Mouse (Mus musculus) limb, embryonic 11.5 days (tissue): Measurements from ENCODE around the gene Dusp7. TPM values are rescaled to one million over a fixed set of nuclear protein-coding genes. Genes with fewer than 3 reads are reported as not detected.

Experiments
- ATAC-seq: fragments of 200-750 bp; cut with Nextera tagmentation; 2 replicates; pipeline ENCODE4 v1.8.0; 2017; ENCODE audit warnings: low read depth; ENCODE audit not compliant: insufficient number of reproducible peaks, low FRiP score, low TSS enrichment
- DNase-seq: peaks from one replicate; pipeline ENCODE4 v3.0.0-alpha.2; 2015; ENCODE audit warnings: low spot score
- H3K27ac ChIP-seq: fragments of 300-500 bp; sonication (generic); replicated peaks from 2 replicates; pipeline ENCODE4 v1.5.1; 2014; ENCODE audit warnings: low read depth, mild to moderate bottlenecking, low read length
- H3K27me3 ChIP-seq: fragments of 300-500 bp; sonication (generic); 2 replicates; pipeline ENCODE4 v1.6.1; 2014; ENCODE audit warnings: mild to moderate bottlenecking, low read length, mixed read lengths; ENCODE audit not compliant: control insufficient read depth, insufficient read depth
- H3K36me3 ChIP-seq: fragments of 300-500 bp; sonication (generic); 2 replicates; pipeline ENCODE4 v1.6.1; 2014; ENCODE audit warnings: mild to moderate bottlenecking, low read length, moderate library complexity, mixed read lengths; ENCODE audit not compliant: control insufficient read depth, insufficient read depth
- H3K4me1 ChIP-seq: fragments of 300-500 bp; sonication (generic); 2 replicates; pipeline ENCODE4 v1.6.1; 2014; ENCODE audit warnings: low read length, mixed read lengths; ENCODE audit not compliant: control insufficient read depth, insufficient read depth
- H3K4me2 ChIP-seq: fragments of 300-500 bp; sonication (generic); 2 replicates; pipeline ENCODE4 v1.6.1; 2014; ENCODE audit warnings: low read depth, mild to moderate bottlenecking, moderate library complexity; ENCODE audit not compliant: severe bottlenecking
- H3K4me3 ChIP-seq: fragments of 300-500 bp; sonication (generic); 2 replicates; pipeline ENCODE4 v1.5.1; 2014; ENCODE audit warnings: low read depth, low read length
- H3K9ac ChIP-seq: fragments of 300-500 bp; sonication (generic); 2 replicates; pipeline ENCODE4 v1.6.1; 2014; ENCODE audit warnings: mild to moderate bottlenecking, low read length
- H3K9me3 ChIP-seq: fragments of 300-500 bp; sonication (generic); 2 replicates; pipeline ENCODE4 v1.6.1; 2016; ENCODE audit warnings: low read length; ENCODE audit not compliant: control insufficient read depth
- WGBS: fragments of 180-500 bp; shearing (Covaris S2); extraction: QIAGEN DNeasy Blood & Tissue Kit; methylation state at CpG from one replicate; pipeline ENCODE4 v1.1.7; 2014; 5-methylcytosine and 5-hydroxymethylcytosine counted together
- polyA plus RNA-seq: library from polyadenylated mRNA; unstranded; fragments of >200 nt; fragmentation: Nextera tagmentation; extraction: Ambion mirVana; gene quantifications from 2 replicates; pipeline ENCODE4 v1.2.1, GENCODE M21; 2014

Gene Dusp7
- 63.4 and 67.4 TPM in 2 replicates for polyA plus RNA-seq

- Histone ChIP-seq H3K9me3 (no peaks in the 10 kb centered on the region), H3K36me3 (peaks cover 17% of the 10 kb centered on the region), H3K27ac (peak within 1 kb of the TSS; percentile 98), H3K27me3 (no peaks in the 10 kb centered on the region), H3K4me3 (peak within 1 kb of the TSS; percentile 81), H3K9ac (peak within 1 kb of the TSS; percentile 97), H3K4me1 (peaks cover 48% of the 10 kb centered on the region), H3K4me2 (peak within 1 kb of the TSS; percentile 87)
- ATAC-seq (peak; percentile 61), DNase-seq (peak; percentile 84)
- 0% methylated on average over 35 of the region's 57 CpGs for WGBS
Observed at GRCm38 (mm10) chr9:106368112-106368717, at the start of gene Dusp7. TSS of gene Dusp7 (plus strand) at chr9:106368632.

GRCm38 (mm10) chr9:106319095-106319494 is 49.3 kb upstream of the Dusp7 start:
- Histone ChIP-seq H3K27ac (no peak overlapping the region), H3K9me3 (no peaks in the 10 kb centered on the region), H3K36me3 (no peaks in the 10 kb centered on the region), H3K4me1 (peaks cover 8% of the 10 kb centered on the region; the same call in 1 of the 2 replicates), H3K4me2 (no peak overlapping the region), H3K9ac (no peak overlapping the region), H3K4me3 (no peak overlapping the region), H3K27me3 (no peaks in the 10 kb centered on the region)
- 62% methylated on average over 2 of the region's 2 CpGs for WGBS
- ATAC-seq = no peak
- DNase-seq = no peak

DNA sequence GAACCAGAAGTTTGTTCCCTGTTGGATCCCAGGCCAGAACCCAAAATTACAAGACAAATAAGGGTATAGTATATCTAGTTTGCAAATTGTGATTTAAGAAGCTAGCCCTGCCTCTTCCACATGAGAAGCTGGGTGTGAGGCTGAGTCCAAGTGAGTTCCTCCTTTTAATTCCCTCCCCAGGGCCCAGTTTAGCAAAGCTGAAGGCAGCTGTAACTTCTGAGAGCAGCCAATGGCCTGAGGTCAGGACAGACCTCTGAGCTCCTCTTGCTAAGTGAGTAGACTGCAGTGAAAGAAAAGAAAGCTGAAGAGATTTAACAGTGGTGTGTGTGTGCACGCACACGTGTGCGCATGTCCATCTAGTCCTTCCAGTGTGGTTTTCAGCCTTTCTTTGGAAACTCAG is 45.9 kb upstream of the Dusp7 start:
- WGBS = 87% methylated on average over 3 of the region's 3 CpGs
- ATAC-seq (no peak), DNase-seq (no peak)

DNA sequence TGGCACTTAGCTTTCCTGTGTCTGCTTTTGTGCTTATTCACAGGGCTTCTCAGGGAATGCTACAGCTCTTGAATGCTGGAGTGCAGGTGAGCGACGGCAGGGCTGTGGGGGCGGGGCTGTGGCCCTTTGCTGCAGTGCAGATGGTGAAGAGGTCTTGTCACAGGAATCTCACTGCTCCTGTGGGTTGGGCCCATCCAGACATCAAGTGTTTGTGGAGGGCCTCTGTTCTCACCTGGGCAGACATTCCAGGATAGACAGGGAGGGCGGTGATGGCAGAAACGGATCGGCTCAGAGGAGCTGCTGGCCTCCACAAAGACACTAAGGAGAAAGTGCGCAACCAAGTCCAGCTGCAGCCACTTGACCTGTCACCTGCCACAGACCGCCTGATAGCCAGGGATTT is 42.2 kb upstream of the Dusp7 start:
- ATAC-seq (no peak), DNase-seq (no peak)
- 64% methylated on average over 8 of the region's 8 CpGs for WGBS
- peaks cover 24% of the 10 kb centered on the region for H3K4me1 ChIP-seq
- H3K27me3 ChIP-seq = no peaks in the 10 kb centered on the region
- no peak overlapping the region for H3K4me3 ChIP-seq
- H3K9me3 ChIP-seq = no peaks in the 10 kb centered on the region
- H3K9ac ChIP-seq = no peak overlapping the region
- no peaks in the 10 kb centered on the region; the same call in 1 of the 2 replicates for H3K36me3 ChIP-seq
- H3K27ac ChIP-seq = no peak overlapping the region
- no peak overlapping the region for H3K4me2 ChIP-seq

More for the DNA sequence above, 45.9 kb upstream of the Dusp7 start:
- H3K4me2 ChIP-seq = no peak overlapping the region
- peaks cover 14% of the 10 kb centered on the region for H3K4me1 ChIP-seq
- no peak overlapping the region for H3K27ac ChIP-seq
- 0 out of 2 replicates have a peak overlapping the region, but pooled peaks have one; percentile 27 for H3K9ac ChIP-seq
- no peak overlapping the region for H3K4me3 ChIP-seq
- no peaks in the 10 kb centered on the region for H3K9me3 ChIP-seq
- no peaks in the 10 kb centered on the region for H3K36me3 ChIP-seq
- H3K27me3 ChIP-seq = no peaks in the 10 kb centered on the region

DNA sequence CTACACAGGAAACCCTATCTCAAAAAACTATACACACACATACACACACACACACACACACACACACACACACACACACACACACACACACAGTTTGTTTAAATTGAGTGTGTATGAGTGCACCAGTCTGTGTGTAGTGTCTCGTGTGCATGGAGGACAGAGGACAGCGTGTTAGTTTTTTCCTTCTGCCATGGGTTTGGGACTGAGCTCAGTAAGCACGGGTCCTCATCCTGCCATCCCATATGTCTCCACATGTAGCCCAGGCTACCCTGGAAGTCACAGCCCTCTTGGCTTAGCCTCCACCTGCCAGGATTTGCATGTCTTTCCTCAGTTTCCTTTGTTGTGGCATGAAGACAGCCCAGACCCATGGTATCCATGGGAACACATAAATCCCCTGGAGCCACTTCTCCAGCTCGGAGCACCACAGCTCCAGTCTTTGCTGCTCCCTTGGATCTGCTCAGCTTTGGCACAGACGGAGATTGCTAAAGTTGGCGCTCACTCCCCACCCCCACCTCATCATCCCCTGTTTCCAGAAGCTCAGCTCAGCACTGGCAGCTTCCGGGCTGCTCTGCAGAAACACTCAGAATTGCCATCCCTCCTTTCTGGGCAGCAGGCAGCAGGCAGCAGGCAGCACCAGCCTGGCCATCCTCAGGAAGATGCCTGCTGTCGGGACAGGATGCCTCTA is 41.2 kb upstream of the Dusp7 start:
- DNase-seq (no peak), ATAC-seq (no peak)
- Histone ChIP-seq H3K4me1 (peaks cover 32% of the 10 kb centered on the region), H3K4me3 (no peak overlapping the region), H3K9me3 (no peaks in the 10 kb centered on the region), H3K27me3 (no peaks in the 10 kb centered on the region), H3K36me3 (no peaks in the 10 kb centered on the region; the same call in 1 of the 2 replicates), H3K4me2 (no peak overlapping the region), H3K27ac (no peak overlapping the region), H3K9ac (no peak overlapping the region)
- WGBS = 90% methylated on average over 8 of the region's 8 CpGs

GRCm38 (mm10) chr9:106328068-106328610 is 40.3 kb upstream of the Dusp7 start:
- no peak overlapping the region; the same call in 1 of the 2 replicates for H3K9ac ChIP-seq
- DNase-seq (no peak), ATAC-seq (no peak)
- H3K36me3 ChIP-seq = no peaks in the 10 kb centered on the region; the same call in 1 of the 2 replicates
- no peaks in the 10 kb centered on the region for H3K9me3 ChIP-seq
- no peak overlapping the region for H3K4me3 ChIP-seq
- no peak overlapping the region for H3K4me2 ChIP-seq
- 0 out of 2 replicates have a peak overlapping the region, but pooled peaks have one; percentile 64 for H3K27ac ChIP-seq
- no peaks in the 10 kb centered on the region for H3K27me3 ChIP-seq
- peaks cover 28% of the 10 kb centered on the region for H3K4me1 ChIP-seq
- 78% methylated on average over 7 of the region's 7 CpGs for WGBS

GRCm38 (mm10) chr9:106328772-106329511 is 39.5 kb upstream of the Dusp7 start:
- Histone ChIP-seq H3K27ac (peak overlapping the region; percentile 64; the same call in 1 of the 2 replicates), H3K36me3 (no peaks in the 10 kb centered on the region; the same call in 1 of the 2 replicates), H3K4me3 (no peak overlapping the region), H3K4me1 (peaks cover 28% of the 10 kb centered on the region), H3K9me3 (no peaks in the 10 kb centered on the region), H3K9ac (no peak overlapping the region), H3K4me2 (no peak overlapping the region), H3K27me3 (no peaks in the 10 kb centered on the region)
- DNase-seq = no peak
- 64% methylated on average over 5 of the region's 5 CpGs for WGBS
- ATAC-seq = 0 out of 2 replicates have a peak, but pooled peaks have one; percentile 24

- Histone ChIP-seq H3K4me1 (peaks cover 34% of the 10 kb centered on the region), H3K4me2 (no peak overlapping the region), H3K9ac (no peak overlapping the region), H3K4me3 (no peak overlapping the region), H3K27ac (no peak overlapping the region), H3K27me3 (no peaks in the 10 kb centered on the region), H3K36me3 (no peaks in the 10 kb centered on the region; the same call in 1 of the 2 replicates), H3K9me3 (no peaks in the 10 kb centered on the region)
- DNase-seq (no peak), ATAC-seq (no peak)
- 84% methylated on average over 3 of the region's 3 CpGs for WGBS
Observed at GRCm38 (mm10) chr9:106332746-106333145, 35.7 kb upstream of the Dusp7 start.
